Mouse (Mus musculus) cortical plate, adult 2 months (tissue): ENCODE data around the gene Fem1a. TPM values are rescaled to one million over a fixed set of nuclear protein-coding genes. Genes with fewer than 3 reads are reported as not detected.

Experiments
- H3K27ac ChIP-seq: fragments of 200-500 bp; 2 replicates; pipeline ENCODE4 v1.5.1; 2012; ENCODE audit warnings: low read length, control low read depth, inconsistent platforms; ENCODE audit not compliant: insufficient read depth
- H3K4me1 ChIP-seq: fragments of 200-500 bp; 2 replicates; pipeline ENCODE4 v1.6.1; 2011; ENCODE audit warnings: low read length; ENCODE audit not compliant: control insufficient read depth, insufficient read depth
- H3K4me3 ChIP-seq: fragments of 200-500 bp; 2 replicates; pipeline ENCODE4 v1.5.1; 2011; ENCODE audit warnings: mild to moderate bottlenecking, low read length, control low read depth; ENCODE audit not compliant: insufficient read depth
- CTCF ChIP-seq: fragments of 200-500 bp; IDR thresholded peaks from 2 replicates; pipeline ENCODE4 v1.5.1; 2011; ENCODE audit warnings: mild to moderate bottlenecking, control low read depth, low read length; ENCODE audit not compliant: insufficient read depth; ENCODE audit errors: extremely low read depth
- POLR2A ChIP-seq: fragments of 200-500 bp; IDR thresholded peaks from 2 replicates; pipeline ENCODE4 v1.6.1; 2011; ENCODE audit warnings: mild to moderate bottlenecking, low read length, control low read depth; ENCODE audit not compliant: insufficient read depth; ENCODE audit errors: extremely low read depth
- polyA plus RNA-seq: library from polyadenylated mRNA; depleted of rRNA; stranded (reverse); fragments of >200 nt; gene quantifications from 2 replicates; pipeline ENCODE4 v1.2.3, GENCODE M21; 2012

Fem1a gene
- polyA plus RNA-seq, 1 experiment = 24.1 TPM

DNA sequence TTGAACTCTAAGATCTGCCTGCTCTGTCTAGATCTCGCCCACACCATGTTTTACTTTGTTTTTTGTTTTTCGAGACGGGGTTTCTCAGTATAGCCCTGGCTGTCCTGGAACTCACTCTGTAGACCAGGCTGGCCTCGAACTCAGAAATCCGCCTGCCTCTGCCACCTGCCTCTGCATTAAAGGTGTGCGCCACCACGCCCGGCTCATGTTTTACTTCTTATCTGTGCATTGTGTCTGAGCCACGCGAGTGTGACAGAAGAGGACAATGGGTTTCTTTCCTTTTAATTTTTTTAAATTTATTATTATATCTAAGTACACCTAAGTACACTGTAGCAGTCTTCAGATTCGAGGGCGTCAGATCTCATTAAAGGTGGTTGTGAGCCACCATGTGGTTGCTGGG lies 37.4 kb upstream of the Fem1a start:
- no peak overlapping the region for H3K27ac ChIP-seq
- H3K4me1 ChIP-seq = peaks cover 18% of the 10 kb centered on the region
- TF ChIP-seq POLR2A (no peak), CTCF (no peak)
- peak overlapping the region; percentile 96 for H3K4me3 ChIP-seq

DNA sequence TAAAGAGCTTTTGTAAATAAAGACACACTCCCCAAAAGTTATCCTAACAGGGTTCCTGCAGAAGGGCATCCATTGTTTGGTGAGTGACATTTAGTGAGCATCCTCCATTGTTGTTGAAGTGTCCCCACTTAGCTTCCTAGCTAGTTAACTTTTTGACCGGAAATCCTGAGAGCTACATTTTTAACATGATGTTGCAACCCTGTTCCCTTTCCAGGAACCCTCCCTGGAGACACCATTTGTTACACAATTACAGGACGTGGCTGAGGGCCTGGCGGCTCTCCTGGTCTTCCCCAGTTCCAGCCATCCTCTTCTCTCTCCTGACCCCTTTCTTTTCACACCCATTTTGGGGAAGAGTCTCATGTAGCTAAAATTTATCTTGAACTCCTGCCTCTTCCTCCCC lies 36.8 kb upstream of the Fem1a start:
- peaks cover 18% of the 10 kb centered on the region for H3K4me1 ChIP-seq
- no peak overlapping the region for H3K4me3 ChIP-seq
- TF ChIP-seq CTCF = no peak
- TF ChIP-seq POLR2A = no peak
- no peak overlapping the region for H3K27ac ChIP-seq

DNA sequence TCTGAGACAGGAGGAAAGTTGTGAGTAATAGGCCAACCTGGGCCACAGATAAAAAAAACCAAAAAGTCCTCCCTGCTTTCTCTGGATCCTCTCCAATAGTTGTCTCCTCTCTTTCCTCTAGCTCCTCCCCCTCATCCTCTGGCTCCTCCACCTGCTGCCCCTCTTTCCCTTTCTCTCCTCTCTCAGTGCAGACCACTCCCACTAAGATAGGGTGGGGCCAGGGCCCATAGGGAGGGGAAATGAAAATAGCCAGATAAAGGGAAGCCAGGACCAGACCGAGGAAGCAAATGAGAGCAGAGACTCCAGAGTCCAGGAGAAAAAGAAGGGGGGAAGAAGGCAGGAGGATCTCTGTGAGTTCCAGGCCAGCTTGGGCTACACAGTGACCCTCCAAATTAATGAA lies 31.7 kb upstream of the Fem1a start:
- TF ChIP-seq POLR2A = no peak
- TF ChIP-seq CTCF = no peak
- Histone ChIP-seq H3K27ac (no peak overlapping the region), H3K4me1 (no peaks in the 10 kb centered on the region), H3K4me3 (no peak overlapping the region)

DNA sequence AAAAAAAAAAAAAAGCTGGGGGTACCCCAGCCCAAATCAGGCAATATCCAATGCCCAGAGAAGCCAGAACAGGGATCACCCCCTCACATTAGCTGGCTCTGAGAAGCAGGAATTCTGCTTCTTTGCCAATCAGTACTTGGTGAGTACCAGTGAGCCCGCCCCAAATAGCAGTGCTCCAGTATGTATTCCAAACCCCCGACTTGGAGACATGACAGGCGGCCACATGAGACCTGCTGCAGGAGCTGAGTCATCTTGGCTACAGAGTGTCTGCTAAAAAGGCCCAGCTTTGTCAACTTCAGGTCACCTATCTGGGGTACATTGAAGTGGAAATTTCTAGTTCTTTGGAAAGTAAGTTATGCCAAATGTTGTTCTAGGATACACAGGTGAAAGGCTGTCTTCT lies 30.0 kb upstream of the Fem1a start:
- Histone ChIP-seq H3K4me1 (no peaks in the 10 kb centered on the region; the same call in 1 of the 2 replicates), H3K27ac (no peak overlapping the region), H3K4me3 (no peak overlapping the region)
- TF ChIP-seq POLR2A (no peak), CTCF (no peak)

DNA sequence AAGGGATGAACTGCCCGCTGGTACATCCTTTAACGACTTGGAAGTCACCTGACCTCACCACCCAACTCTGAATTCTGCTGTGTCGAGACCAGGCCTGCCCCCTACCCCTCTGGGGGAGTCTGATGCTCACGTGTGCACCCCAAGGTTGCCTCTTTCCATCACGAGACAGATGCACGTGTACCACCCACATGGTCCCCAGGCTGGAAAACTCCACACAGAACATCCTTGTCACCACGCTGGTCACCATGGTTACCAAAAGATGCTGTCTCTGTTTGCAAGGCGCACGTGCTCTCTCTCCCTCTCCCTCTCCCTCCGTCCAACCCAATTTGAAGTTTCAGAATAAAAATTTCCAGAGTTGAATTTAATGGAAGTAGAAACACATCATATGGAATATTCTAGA lies 26.7 kb upstream of the Fem1a start:
- Histone ChIP-seq H3K4me1 (peaks cover 2% of the 10 kb centered on the region), H3K4me3 (no peak overlapping the region), H3K27ac (no peak overlapping the region)
- TF ChIP-seq CTCF (no peak), POLR2A (no peak)

DNA sequence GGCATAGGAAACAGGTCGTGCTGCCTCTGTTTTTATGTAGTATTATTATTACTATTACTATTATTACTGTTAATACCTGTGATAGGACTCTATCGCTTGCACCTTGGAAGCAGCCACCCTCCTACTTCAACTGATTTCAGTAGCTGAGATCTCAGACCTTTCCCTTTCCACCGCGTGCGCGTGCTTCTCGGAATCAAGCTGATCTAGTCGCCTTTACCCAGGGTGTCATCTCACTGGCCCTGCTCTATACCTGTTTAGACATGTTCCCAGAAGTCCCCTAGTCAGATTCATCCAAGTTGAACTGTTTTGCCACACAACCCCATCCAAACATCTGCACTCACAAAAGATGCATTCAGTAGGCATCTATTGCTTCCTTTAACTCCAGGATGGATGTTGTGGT lies 23.2 kb upstream of the Fem1a start:
- Histone ChIP-seq H3K4me3 (no peak overlapping the region), H3K27ac (0 out of 2 replicates have a peak overlapping the region, but pooled peaks have one; percentile 9), H3K4me1 (peaks cover 2% of the 10 kb centered on the region)
- TF ChIP-seq CTCF = no peak
- no peak for TF ChIP-seq POLR2A

DNA sequence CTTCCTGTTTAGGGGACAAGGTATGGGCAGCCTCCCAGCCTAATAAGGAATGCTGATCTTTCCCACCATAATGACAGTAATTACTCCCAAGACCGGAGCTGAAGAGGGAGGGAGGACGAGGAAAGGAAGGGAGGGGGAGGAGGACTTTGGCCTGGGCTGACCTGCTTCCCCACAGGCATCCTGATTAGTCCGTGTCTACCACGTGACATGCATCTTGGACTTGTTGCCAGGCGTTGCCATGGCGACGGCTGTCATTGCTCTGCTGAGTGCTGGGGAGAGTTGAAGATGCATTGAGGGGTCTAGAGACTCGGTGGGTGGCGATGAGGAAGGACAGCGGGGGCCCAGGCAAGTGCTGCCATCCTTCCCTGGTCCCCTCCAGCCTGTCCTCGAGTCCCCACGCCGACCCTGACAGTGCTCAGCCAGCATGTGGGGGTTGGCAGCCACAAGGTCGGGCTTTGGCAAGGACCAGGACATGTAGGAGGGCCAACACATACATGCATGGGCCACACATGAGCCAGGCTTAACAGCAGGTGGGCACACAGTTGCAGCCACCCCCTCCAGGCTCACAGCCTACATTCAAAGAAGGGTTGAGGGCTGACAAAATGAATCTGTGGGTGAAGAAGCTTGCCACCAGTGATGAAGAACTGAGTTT lies 22.7 kb upstream of the Fem1a start:
- Histone ChIP-seq H3K4me1 (peaks cover 2% of the 10 kb centered on the region), H3K27ac (peak overlapping the region; percentile 61), H3K4me3 (no peak overlapping the region)
- TF ChIP-seq POLR2A (no peak), CTCF (no peak)

DNA sequence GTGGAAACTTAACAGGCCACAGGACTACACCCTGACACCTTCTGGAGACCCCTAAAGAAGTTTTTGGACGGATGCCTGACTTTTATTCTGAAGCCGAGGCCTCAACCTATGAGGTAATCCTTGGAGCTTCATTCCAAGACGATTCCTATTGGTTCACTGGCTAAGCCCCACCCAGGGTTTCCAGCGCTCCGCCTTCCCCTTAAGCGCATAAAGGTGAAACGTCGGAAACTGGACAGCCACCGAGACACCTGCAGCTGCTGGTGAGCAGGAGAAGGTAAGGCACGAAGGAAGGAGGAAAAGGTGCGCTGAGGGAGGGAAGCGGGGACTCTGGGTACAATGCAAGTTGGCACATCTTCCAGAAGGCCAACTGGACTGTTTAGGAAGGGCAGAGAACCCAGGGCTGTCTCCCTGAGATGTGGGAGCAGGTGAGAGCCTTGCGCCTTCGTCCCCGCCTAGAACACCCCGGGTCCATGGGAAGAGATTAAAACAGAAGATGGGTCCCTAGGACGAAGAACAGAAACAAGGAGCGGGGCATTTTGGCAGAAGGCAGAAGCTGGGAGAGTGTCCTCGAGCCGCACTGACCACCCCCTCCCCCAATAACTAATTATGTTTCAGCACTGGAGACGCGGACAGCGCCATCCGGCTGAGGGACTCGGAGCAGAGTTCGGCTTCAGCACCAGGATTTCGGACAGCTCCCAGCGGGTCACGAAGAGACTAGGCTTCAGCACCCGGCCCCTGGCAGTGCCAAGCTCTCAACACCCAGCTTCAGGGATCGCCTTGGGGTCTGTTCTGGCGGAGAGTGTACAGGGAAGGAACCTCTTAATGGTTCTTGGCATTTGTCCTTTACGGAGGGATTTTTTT lies 14.8 kb upstream of the Fem1a start:
- Histone ChIP-seq H3K4me3 (peak overlapping the region; percentile 67), H3K4me1 (peaks cover 3% of the 10 kb centered on the region), H3K27ac (peak overlapping the region; percentile 5; the same call in 1 of the 2 replicates)
- TF ChIP-seq POLR2A = peak; percentile 99
- TF ChIP-seq CTCF = no peak

DNA sequence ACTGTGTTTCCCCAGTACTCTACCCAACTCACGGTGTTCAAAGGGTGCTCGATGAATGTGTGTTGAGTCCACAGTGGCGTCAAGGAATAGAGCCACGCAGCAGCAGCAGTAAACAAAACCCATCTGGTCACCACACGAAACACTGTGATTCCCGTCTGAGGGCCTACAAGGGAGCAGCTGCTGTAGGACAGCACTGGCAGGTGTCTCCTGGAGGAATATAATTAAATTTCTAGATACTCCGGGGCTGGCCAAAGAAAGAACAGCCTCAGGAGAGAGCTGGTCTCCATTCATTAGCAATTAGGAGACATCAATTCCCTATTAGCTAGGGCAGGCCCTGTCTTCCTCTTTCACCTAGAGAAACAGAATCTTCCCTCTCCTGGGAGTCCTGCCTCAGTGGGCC lies 11.0 kb upstream of the Fem1a start:
- TF ChIP-seq POLR2A (no peak), CTCF (no peak)
- H3K4me1 ChIP-seq = peaks cover 3% of the 10 kb centered on the region
- H3K27ac ChIP-seq = no peak overlapping the region
- H3K4me3 ChIP-seq = no peak overlapping the region
